In the genomic region with DNA sequence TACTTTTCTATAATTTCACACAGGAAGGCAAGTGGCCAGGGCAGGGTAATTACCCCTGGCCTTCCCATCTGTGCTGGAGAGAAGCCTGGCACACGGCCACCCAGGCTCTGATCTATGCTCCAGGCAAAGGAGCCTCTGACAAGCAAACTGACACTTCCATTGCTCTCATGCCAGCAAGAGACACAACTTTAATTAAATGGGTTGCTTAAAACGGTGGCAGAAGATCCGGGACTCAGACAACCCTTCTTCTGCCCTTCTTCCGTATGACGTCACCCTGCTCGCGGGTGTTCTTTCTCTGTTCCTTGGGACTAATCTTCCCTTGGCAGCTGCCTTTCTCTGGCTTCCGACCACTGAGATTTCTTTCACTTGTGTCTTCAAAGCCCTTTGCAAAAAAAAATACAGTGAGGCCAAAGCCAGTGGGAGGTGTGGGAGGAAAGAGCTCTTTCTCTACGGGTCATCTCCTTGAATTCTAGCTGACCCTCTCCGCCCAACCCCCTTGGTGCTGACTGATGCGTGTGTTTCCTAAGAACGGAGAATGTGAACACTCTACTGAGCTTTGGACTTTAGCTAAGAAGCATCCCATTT, we compare ENCODE assay signal across 9 mouse cellular contexts. TPM values are rescaled to one million over a fixed set of nuclear protein-coding genes. Genes with fewer than 3 reads are reported as not detected.
DNase-seq lines count a peak whose midpoint lies in the region; ATAC-seq lines count a peak whose summit lies in the region.
"Had no signal": no experiment of that assay in that cellular context is flagged by ENCODE, and none has a peak within 500 bp of the region (broad histone marks: within the 10 kb centered on the region; RNA-seq: fewer than 3 reads in every experiment).

No protein-coding gene starts in this region.

- peaks cover 14% of the 10 kb centered on the region; the same call in 1 of the 2 replicates for H3K4me1 ChIP-seq in neural tube, embryonic 15.5 days

- intact Hi-C loops in heart, postnatal 10 days (cut with DNase I) = no loop called here

- H3K4me3 ChIP-seq in neural tube, embryonic 15.5 days (replicated peaks) = no peak overlapping the region

- 42% methylated on average over 12 of the region's 12 CpGs for WGBS in neural tube, embryonic 15.5 days

- H3K27ac ChIP-seq in neural tube, embryonic 15.5 days (replicated peaks) = peak overlapping the region; percentile 49

- H3K9ac ChIP-seq in neural tube, embryonic 15.5 days (replicated peaks) = no peak overlapping the region

- no peaks in the 10 kb centered on the region for H3K36me3 ChIP-seq in neural tube, embryonic 15.5 days

- H3K9me3 ChIP-seq in neural tube, embryonic 15.5 days (replicated peaks) = no peaks in the 10 kb centered on the region

- H3K4me2 ChIP-seq in neural tube, embryonic 15.5 days = peak overlapping the region; percentile 29

- peak; percentile 23 to 38 for DNase-seq in right cerebral cortex, adult 2 months (ENCODE audit: low spot score in 2 of 2)
- no peak for DNase-seq in right cerebral cortex, adult 18-20 months
- DNase-seq in embryo, embryonic 10.5 days (ENCODE audit: low spot score) = peak; percentile 25
- DNase-seq in heart, postnatal 10 days = peak; percentile 62
- DNase-seq in layer of hippocampus, postnatal 10 days (ENCODE audit: low spot score in 2 of 2) = peak; percentile 49 to 59
- no peak for DNase-seq in B cell, adult 2 months
- DNase-seq in thymus, postnatal 14 days = no peak

- ATAC-seq in neural tube, embryonic 15.5 days (ENCODE audit: low FRiP score) = peak; percentile 77
- ATAC-seq: Patski had no signal

- H3K27me3 ChIP-seq in neural tube, embryonic 15.5 days (replicated peaks) = no peaks in the 10 kb centered on the region
- H3K27me3 ChIP-seq: Patski had no signal

RNA-seq across cellular contexts. Expression of a gene that starts 0.9 kb away (rescaled TPM):
- not detected for total RNA-seq in heart, postnatal 10 days (2021)
- total RNA-seq in layer of hippocampus, postnatal 10 days (2021) = not detected
- polyA plus RNA-seq in neural tube, embryonic 15.5 days (2015; fragmentation: Nextera tagmentation; extraction: Ambion mirVana) = 0.32 and 0.60 TPM in 2 replicates
- polyA plus RNA-seq: Patski had no signal

Comparison
In these comparisons a context has a peak if more than half of its experiments do, and no peak if none do; other contexts are left out.
1. DNase-seq: peak in right cerebral cortex, adult 2 months (2 of 2), embryo, embryonic 10.5 days (single experiment), heart, postnatal 10 days (2 of 2) and layer of hippocampus, postnatal 10 days (2 of 2); none in right cerebral cortex, adult 18-20 months (single experiment), B cell, adult 2 months (0 of 2) and thymus, postnatal 14 days (single experiment).